Mouse (Mus musculus): ENCODE data around the gene Apbb2. TPM values are rescaled to one million over a fixed set of nuclear protein-coding genes. Genes with fewer than 3 reads are reported as not detected.

Apbb2 gene
- polyA plus RNA-seq, 1 experiment from 2014 or later, result 7.8 TPM

GRCm38 (mm10) chr5:66323603-66324002 is 295.0 kb downstream of the Apbb2 start:
- Histone ChIP-seq H3K79me2 (ENCODE audit: inconsistent target) (no peaks in the 10 kb centered on the region), H3K4me3 (ENCODE audit: inconsistent target) (no peak overlapping the region), H3K27ac (no peak overlapping the region), H3K36me3 (ENCODE audit: inconsistent target) (no peaks in the 10 kb centered on the region)
- WGBS (ENCODE audit: missing documents), result 38% methylated on average over 11 of the region's 11 CpGs

GRCm38 (mm10) chr5:66323131-66323530 is 295.5 kb downstream of the Apbb2 start:
- H3K79me2 ChIP-seq (ENCODE audit: inconsistent target), result no peaks in the 10 kb centered on the region
- no peak overlapping the region for H3K27ac ChIP-seq
- no peaks in the 10 kb centered on the region for H3K36me3 ChIP-seq (ENCODE audit: inconsistent target)
- H3K4me3 ChIP-seq (ENCODE audit: inconsistent target), result no peak overlapping the region
- WGBS (ENCODE audit: missing documents), result 20% methylated on average over 4 of the region's 4 CpGs

DNA sequence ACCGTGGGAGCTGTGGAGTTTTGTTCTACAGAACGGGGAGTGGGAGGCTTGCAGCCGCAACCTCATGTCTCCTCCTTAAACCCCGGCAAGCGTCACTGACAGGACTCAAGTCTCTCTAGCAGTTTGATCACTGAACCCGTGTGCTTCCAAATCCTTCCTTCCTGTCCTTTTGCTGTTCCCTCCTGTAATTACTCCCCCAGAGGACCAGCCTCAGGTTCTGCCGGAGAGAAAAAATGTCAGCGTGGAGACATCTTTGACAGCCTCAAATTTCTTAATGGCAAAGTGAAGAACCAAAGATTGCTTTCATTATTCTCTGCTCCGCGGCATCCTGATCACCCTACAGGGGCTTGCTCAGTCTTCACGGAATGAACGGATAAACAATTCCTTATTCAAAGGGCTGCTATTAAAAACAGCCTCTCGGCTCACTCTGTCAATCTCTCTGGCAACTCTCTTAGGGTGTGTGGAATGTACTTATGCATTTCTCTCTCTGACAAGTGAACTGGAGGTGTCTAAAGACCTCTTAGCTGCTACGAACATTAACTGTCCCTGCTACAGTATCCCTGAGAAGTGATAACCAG is 298.7 kb downstream of the Apbb2 start:
- WGBS (ENCODE audit: missing documents), result 93% methylated on average over 13 of the region's 14 CpGs
- H3K4me3 ChIP-seq (ENCODE audit: inconsistent target), result no peak overlapping the region
- H3K79me2 ChIP-seq (ENCODE audit: inconsistent target), result no peaks in the 10 kb centered on the region
- H3K36me3 ChIP-seq (ENCODE audit: inconsistent target), result no peaks in the 10 kb centered on the region
- no peak overlapping the region for H3K27ac ChIP-seq

GRCm38 (mm10) chr5:66319341-66319740 is 299.2 kb downstream of the Apbb2 start:
- H3K79me2 ChIP-seq (ENCODE audit: inconsistent target), result no peaks in the 10 kb centered on the region
- WGBS (ENCODE audit: missing documents), result 66% methylated on average over 5 of the region's 6 CpGs
- H3K27ac ChIP-seq, result no peak overlapping the region

DNA sequence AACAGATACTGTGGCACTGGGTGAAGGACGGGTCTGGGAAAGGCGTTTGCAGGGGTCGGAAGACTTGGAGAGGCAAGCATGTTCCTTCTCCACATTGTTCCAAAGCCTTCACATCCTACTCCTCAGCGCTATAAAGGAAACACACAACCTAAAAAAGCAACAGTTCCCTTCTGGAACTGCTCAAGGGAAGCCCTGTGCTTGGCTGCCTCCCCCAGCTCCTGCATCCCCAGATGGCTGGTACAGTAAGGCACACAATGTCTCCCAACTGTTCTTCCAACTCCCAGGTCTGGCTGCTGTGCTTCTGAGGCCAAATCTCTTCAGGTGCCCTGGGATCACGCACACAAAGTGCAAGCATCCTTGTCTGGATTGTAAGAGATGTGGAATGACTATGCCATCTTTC is 302.8 kb downstream of the Apbb2 start:
- no peak overlapping the region for H3K27ac ChIP-seq
- H3K36me3 ChIP-seq (ENCODE audit: inconsistent target), result no peaks in the 10 kb centered on the region
- 88% methylated on average over 5 of the region's 5 CpGs for WGBS (ENCODE audit: missing documents)
- H3K4me3 ChIP-seq (ENCODE audit: inconsistent target), result no peak overlapping the region
- H3K79me2 ChIP-seq (ENCODE audit: inconsistent target), result no peaks in the 10 kb centered on the region

More at GRCm38 (mm10) chr5:66319341-66319740, 299.2 kb downstream of the Apbb2 start:
- Histone ChIP-seq H3K4me3 (ENCODE audit: inconsistent target) (no peak overlapping the region), H3K36me3 (ENCODE audit: inconsistent target) (no peaks in the 10 kb centered on the region)

GRCm38 (mm10) chr5:66310806-66311205 is 307.8 kb downstream of the Apbb2 start:
- no peak overlapping the region for H3K4me3 ChIP-seq (ENCODE audit: inconsistent target)
- 91% methylated on average over 11 of the region's 11 CpGs for WGBS (ENCODE audit: missing documents)
- H3K36me3 ChIP-seq (ENCODE audit: inconsistent target), result no peaks in the 10 kb centered on the region
- H3K27ac ChIP-seq, result no peak overlapping the region
- H3K79me2 ChIP-seq (ENCODE audit: inconsistent target), result no peaks in the 10 kb centered on the region

DNA sequence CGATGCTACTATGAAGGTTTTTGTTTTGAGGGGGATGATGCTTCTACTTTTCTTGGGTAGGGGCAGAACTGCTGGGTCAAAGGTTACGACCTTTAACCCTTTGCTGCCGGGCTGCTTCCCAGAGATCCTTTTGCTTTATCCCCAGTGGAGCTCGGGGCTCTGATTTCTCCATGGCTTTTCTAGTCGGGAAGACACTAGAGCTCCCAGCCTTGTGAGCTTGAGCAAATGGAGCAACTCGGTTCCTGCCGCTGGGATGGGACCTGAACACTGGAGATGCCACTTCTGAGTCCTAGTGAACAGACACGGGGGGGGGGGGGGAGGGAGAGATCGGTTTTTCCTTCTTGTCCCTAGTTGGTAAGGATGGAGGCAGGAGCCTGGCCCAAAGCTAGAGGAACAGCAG is 308.3 kb downstream of the Apbb2 start:
- H3K4me3 ChIP-seq (ENCODE audit: inconsistent target), result no peak overlapping the region
- no peak overlapping the region for H3K27ac ChIP-seq
- 85% methylated on average over 9 of the region's 9 CpGs for WGBS (ENCODE audit: missing documents)
- H3K79me2 ChIP-seq (ENCODE audit: inconsistent target), result no peaks in the 10 kb centered on the region
- no peaks in the 10 kb centered on the region for H3K36me3 ChIP-seq (ENCODE audit: inconsistent target)

DNA sequence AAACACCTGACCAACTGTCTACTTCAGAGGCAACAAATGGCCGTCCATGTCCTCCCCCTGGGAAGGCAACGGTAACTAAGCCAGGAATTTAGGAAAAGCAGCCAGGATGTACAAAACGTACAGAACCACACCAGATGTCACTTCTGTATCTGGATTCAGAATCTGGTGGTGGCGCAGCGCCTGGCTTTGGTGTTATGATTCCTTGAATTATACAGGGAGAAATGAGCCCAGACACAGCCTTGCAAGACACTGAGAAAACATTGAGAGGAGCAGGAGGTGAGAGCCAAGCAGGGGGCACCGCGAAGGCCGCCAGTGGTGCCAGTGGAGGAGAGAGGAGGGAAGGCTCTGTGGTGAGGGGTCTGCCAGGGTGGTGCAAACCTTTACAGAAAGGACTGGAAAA is 313.1 kb downstream of the Apbb2 start:
- Histone ChIP-seq H3K4me3 (ENCODE audit: inconsistent target) (no peak overlapping the region), H3K79me2 (ENCODE audit: inconsistent target) (no peaks in the 10 kb centered on the region), H3K36me3 (ENCODE audit: inconsistent target) (no peaks in the 10 kb centered on the region), H3K27ac (no peak overlapping the region)
- WGBS (ENCODE audit: missing documents), result 92% methylated on average over 8 of the region's 8 CpGs

GRCm38 (mm10) chr5:66304300-66305067 is 314.1 kb downstream of the Apbb2 start:
- 96% methylated on average over 11 of the region's 11 CpGs for WGBS (ENCODE audit: missing documents)
- H3K27ac ChIP-seq, result no peak overlapping the region
- no peaks in the 10 kb centered on the region for H3K79me2 ChIP-seq (ENCODE audit: inconsistent target)
- no peak overlapping the region for H3K4me3 ChIP-seq (ENCODE audit: inconsistent target)
- no peaks in the 10 kb centered on the region for H3K36me3 ChIP-seq (ENCODE audit: inconsistent target)

GRCm38 (mm10) chr5:66302873-66303272 is 315.7 kb downstream of the Apbb2 start:
- no peak overlapping the region for H3K4me3 ChIP-seq (ENCODE audit: inconsistent target)
- no peaks in the 10 kb centered on the region for H3K36me3 ChIP-seq (ENCODE audit: inconsistent target)
- no peak overlapping the region for H3K27ac ChIP-seq
- H3K79me2 ChIP-seq (ENCODE audit: inconsistent target), result no peaks in the 10 kb centered on the region
- 79% methylated on average over 2 of the region's 2 CpGs for WGBS (ENCODE audit: missing documents)

DNA sequence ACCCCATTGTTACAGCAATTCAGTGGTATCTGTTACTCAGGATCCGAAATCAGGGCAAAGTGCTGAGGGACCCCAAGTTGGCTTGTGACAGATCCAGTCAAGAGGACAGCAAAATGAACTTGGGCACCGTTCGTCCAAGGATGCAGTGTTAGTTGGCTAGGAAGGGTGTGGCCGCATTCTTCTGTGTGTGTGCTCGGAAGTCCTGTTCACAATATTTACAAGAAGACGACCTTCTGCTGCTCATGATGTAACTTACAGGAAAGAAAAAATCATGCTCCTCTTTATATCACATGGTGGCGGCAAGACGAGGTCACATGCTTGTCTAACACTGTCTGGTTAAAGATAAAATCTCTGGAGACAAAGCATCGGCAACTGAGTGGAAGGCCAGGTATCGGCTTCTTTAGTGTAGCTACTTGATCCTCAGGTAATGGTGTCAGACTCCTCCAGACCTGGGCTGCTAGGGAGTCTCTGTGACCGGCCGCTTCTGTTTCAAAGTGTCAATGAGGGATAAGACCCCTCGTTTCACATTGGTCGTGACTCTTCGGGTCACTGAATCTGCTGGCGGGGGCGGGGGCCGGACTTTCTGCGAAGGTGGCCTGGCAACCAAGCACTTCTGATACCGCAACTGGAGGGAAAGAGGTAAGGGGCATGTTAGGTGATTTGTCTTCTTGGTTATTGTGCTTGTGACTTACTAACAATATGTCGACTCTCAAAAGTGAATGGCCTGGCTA is 316.3 kb downstream of the Apbb2 start:
- Histone ChIP-seq H3K36me3 (ENCODE audit: inconsistent target) (no peaks in the 10 kb centered on the region), H3K79me2 (ENCODE audit: inconsistent target) (no peaks in the 10 kb centered on the region), H3K4me3 (ENCODE audit: inconsistent target) (no peak overlapping the region), H3K27ac (no peak overlapping the region)
- 93% methylated on average over 20 of the region's 21 CpGs for WGBS (ENCODE audit: missing documents)

DNA sequence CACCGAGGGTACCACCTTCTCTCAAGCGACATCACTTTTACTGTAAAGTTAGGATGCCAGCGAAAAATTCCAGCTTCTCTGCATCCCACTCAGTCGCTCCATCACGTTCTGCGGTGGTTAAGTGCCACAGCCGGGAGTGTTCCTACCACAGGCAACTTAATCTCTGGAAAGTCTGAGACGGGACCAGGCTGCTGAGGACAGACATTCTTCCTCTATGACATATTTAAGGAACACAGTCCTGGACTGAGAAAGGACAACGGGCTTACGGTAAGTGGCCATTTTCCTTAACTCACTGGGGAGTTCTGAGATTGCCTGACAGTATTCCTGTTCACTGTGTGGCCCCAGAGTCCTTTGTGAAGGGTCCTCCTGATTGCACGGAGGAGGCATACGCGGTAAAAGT is 318.0 kb downstream of the Apbb2 start:
- WGBS (ENCODE audit: missing documents), result 92% methylated on average over 13 of the region's 13 CpGs
- H3K4me3 ChIP-seq (ENCODE audit: inconsistent target), result no peak overlapping the region

DNA sequence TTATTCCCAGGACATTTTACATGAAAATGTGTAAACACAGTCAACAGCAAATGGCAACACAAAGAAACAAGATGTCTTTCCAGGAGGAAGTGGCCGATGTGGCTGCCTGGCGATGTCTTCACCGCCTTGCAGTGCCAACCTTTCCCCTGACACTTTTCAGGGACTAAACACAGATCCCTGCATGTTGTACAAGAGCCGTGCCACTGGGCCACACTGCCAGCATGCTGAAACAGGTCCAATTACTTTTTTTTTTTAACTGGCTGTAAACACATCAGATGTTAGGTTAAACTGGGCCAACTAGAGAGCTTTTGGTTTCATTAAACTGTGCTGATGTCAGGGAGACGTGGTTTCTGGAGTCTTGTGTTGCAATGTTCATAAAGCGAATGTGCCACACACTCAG is 319.7 kb downstream of the Apbb2 start:
- H3K4me3 ChIP-seq (ENCODE audit: inconsistent target), result no peak overlapping the region

More for the DNA sequence above, 318.0 kb downstream of the Apbb2 start:
- Histone ChIP-seq H3K36me3 (ENCODE audit: inconsistent target) (no peaks in the 10 kb centered on the region), H3K79me2 (ENCODE audit: inconsistent target) (no peaks in the 10 kb centered on the region), H3K27ac (no peak overlapping the region)

DNA sequence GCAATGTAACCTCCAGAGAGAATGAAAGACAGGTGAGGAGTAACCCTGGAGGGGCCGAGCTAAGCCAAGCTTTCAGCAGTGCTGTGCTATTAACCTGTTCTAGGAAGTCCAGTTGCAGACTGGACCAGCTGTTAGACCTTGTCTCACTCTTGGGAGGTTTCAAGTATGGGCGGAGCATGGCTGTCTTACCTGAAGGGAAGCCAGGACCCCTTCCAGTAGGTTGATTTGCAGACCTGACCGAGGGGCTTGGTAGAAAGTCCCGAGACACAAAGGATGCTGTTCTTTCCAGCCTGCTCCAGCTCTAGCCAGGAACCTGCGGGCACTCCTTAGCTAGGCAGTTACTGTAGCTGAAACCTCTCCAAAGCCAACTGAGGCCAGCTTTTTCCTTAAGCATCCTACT is 322.5 kb downstream of the Apbb2 start:
- no peak overlapping the region for H3K27ac ChIP-seq
- H3K36me3 ChIP-seq (ENCODE audit: inconsistent target), result no peaks in the 10 kb centered on the region
- WGBS (ENCODE audit: missing documents), result 97% methylated on average over 5 of the region's 5 CpGs
- H3K79me2 ChIP-seq (ENCODE audit: inconsistent target), result no peaks in the 10 kb centered on the region
- no peak overlapping the region for H3K4me3 ChIP-seq (ENCODE audit: inconsistent target)

More for the DNA sequence above, 319.7 kb downstream of the Apbb2 start:
- H3K36me3 ChIP-seq (ENCODE audit: inconsistent target), result no peaks in the 10 kb centered on the region
- no peaks in the 10 kb centered on the region for H3K79me2 ChIP-seq (ENCODE audit: inconsistent target)
- H3K27ac ChIP-seq, result no peak overlapping the region
- WGBS (ENCODE audit: missing documents), result 62% methylated on average over 6 of the region's 6 CpGs

GRCm38 (mm10) chr5:66294952-66295351 is 323.6 kb downstream of the Apbb2 start:
- Histone ChIP-seq H3K4me3 (ENCODE audit: inconsistent target) (no peak overlapping the region), H3K36me3 (ENCODE audit: inconsistent target) (no peaks in the 10 kb centered on the region), H3K27ac (no peak overlapping the region), H3K79me2 (ENCODE audit: inconsistent target) (no peaks in the 10 kb centered on the region)
- WGBS (ENCODE audit: missing documents), result 65% methylated on average over 4 of the region's 4 CpGs
